Mouse (Mus musculus): ENCODE results near the gene Slco1a4.

GRCm38 (mm10) chr6:141889723-141890122 is 33.7 kb upstream of the Slco1a4 start:
- no peak for TF ChIP-seq CTCF (IDR thresholded peaks at IDR 0.05; ENCODE audit: control insufficient read depth, insufficient read depth, insufficient read length)
- no peak for TF ChIP-seq MAX (IDR thresholded peaks at IDR 0.05)

Measured in C2C12 (cell line).